Mouse (Mus musculus) intestine, embryonic 14.5 days (tissue): ENCODE data around the gene Lrrc57. TPM values are rescaled to one million over a fixed set of nuclear protein-coding genes. Genes with fewer than 3 reads are reported as not detected.

ENCODE experiments used
- ATAC-seq: fragments of 200-750 bp; cut with Nextera tagmentation; replicated peaks from 2 replicates; pipeline ENCODE4 v1.8.0; 2017; ENCODE audit warnings: low read depth, moderate number of reproducible peaks, moderate TSS enrichment, moderate library complexity; ENCODE audit not compliant: low FRiP score, low TSS enrichment
- DNase-seq: peaks from one replicate; pipeline ENCODE4 v3.0.0-alpha.2; 2018; ENCODE audit warnings: low spot score
- H3K27ac ChIP-seq: fragments of 300-500 bp; sonication (generic); 2 replicates; pipeline ENCODE4 v1.5.1; 2014; ENCODE audit warnings: low read depth, mild to moderate bottlenecking, control low read depth
- H3K27me3 ChIP-seq: fragments of 300-500 bp; sonication (generic); replicated peaks from 2 replicates; pipeline ENCODE4 v1.6.1; 2014; ENCODE audit warnings: low read length, control low read depth; ENCODE audit not compliant: control insufficient read depth, insufficient read depth
- H3K36me3 ChIP-seq: fragments of 300-500 bp; sonication (generic); 2 replicates; pipeline ENCODE4 v1.6.1; 2014; ENCODE audit warnings: low read length, control low read depth; ENCODE audit not compliant: control insufficient read depth, insufficient read depth
- H3K4me1 ChIP-seq: fragments of 300-500 bp; sonication (generic); replicated peaks from 2 replicates; pipeline ENCODE4 v1.6.1; 2014; ENCODE audit warnings: low read length, control low read depth, mixed read lengths; ENCODE audit not compliant: control insufficient read depth, insufficient read depth
- H3K4me2 ChIP-seq: fragments of 300-500 bp; sonication (generic); 2 replicates; pipeline ENCODE4 v1.6.1; 2014; ENCODE audit warnings: low read length
- H3K4me3 ChIP-seq: fragments of 300-500 bp; sonication (generic); 2 replicates; pipeline ENCODE4 v1.5.1; 2014; ENCODE audit warnings: low read depth, low read length, control low read depth, mixed read lengths
- H3K9ac ChIP-seq: fragments of 300-500 bp; sonication (generic); 2 replicates; pipeline ENCODE4 v1.6.1; 2014; ENCODE audit warnings: mild to moderate bottlenecking, low read length
- H3K9me3 ChIP-seq: fragments of 300-500 bp; sonication (generic); 2 replicates; pipeline ENCODE4 v1.6.1; 2016; ENCODE audit warnings: low read length, control low read depth; ENCODE audit not compliant: control insufficient read depth
- WGBS: fragments of 180-500 bp; shearing (Covaris S2); extraction: QIAGEN DNeasy Blood & Tissue Kit; methylation state at CpG from one replicate; pipeline ENCODE4 v1.1.7; 2014; 5-methylcytosine and 5-hydroxymethylcytosine counted together
- polyA plus RNA-seq: library from polyadenylated mRNA; unstranded; fragments of >200 nt; fragmentation: Nextera tagmentation; extraction: Ambion mirVana; gene quantifications from 2 replicates; pipeline ENCODE4 v1.2.1, GENCODE M21; 2014

The Lrrc57 gene
- polyA plus RNA-seq, 1 experiment from 2014 or later = 11.9 TPM

GRCm38 (mm10) chr2:120643836-120644235 is 34.5 kb upstream of the Lrrc57 start:
- ATAC-seq (no peak), DNase-seq (no peak)
- H3K27me3 ChIP-seq = no peaks in the 10 kb centered on the region
- no peak overlapping the region for H3K4me3 ChIP-seq
- H3K9me3 ChIP-seq = no peaks in the 10 kb centered on the region
- no peaks in the 10 kb centered on the region for H3K4me1 ChIP-seq
- H3K36me3 ChIP-seq = no peaks in the 10 kb centered on the region
- no peak overlapping the region for H3K4me2 ChIP-seq
- H3K9ac ChIP-seq = no peak overlapping the region
- WGBS = 69% methylated on average over 7 of the region's 7 CpGs
- no peak overlapping the region for H3K27ac ChIP-seq

- H3K9ac ChIP-seq = no peak overlapping the region
- no peak overlapping the region for H3K27ac ChIP-seq
- H3K4me1 ChIP-seq = no peaks in the 10 kb centered on the region
- H3K9me3 ChIP-seq = no peaks in the 10 kb centered on the region
- H3K4me3 ChIP-seq = no peak overlapping the region
- no peaks in the 10 kb centered on the region for H3K27me3 ChIP-seq
- WGBS = 87% methylated on average over 8 of the region's 8 CpGs
- H3K36me3 ChIP-seq = no peaks in the 10 kb centered on the region
- no peak overlapping the region for H3K4me2 ChIP-seq
- no peak for ATAC-seq
- no peak for DNase-seq
Measured at GRCm38 (mm10) chr2:120640835-120641234, 31.5 kb upstream of the Lrrc57 start.

GRCm38 (mm10) chr2:120631957-120632356 is 22.6 kb upstream of the Lrrc57 start:
- Histone ChIP-seq H3K36me3 (0 out of 2 replicates have a peak, but pooled peaks cover 7% of the 10 kb centered on the region), H3K4me3 (no peak overlapping the region), H3K9me3 (no peaks in the 10 kb centered on the region), H3K27me3 (no peaks in the 10 kb centered on the region), H3K4me2 (no peak overlapping the region), H3K4me1 (no peaks in the 10 kb centered on the region), H3K27ac (no peak overlapping the region), H3K9ac (no peak overlapping the region)
- WGBS = 84% methylated on average over 4 of the region's 4 CpGs
- no peak for ATAC-seq
- no peak for DNase-seq

GRCm38 (mm10) chr2:120631521-120631920 is 22.2 kb upstream of the Lrrc57 start:
- no peak for ATAC-seq
- H3K4me2 ChIP-seq = no peak overlapping the region

GRCm38 (mm10) chr2:120630655-120631054 is 21.3 kb upstream of the Lrrc57 start:
- Histone ChIP-seq H3K4me3 (no peak overlapping the region), H3K36me3 (0 out of 2 replicates have a peak, but pooled peaks cover 7% of the 10 kb centered on the region)

More at GRCm38 (mm10) chr2:120631521-120631920, 22.2 kb upstream of the Lrrc57 start:
- no peaks in the 10 kb centered on the region for H3K9me3 ChIP-seq
- no peaks in the 10 kb centered on the region for H3K27me3 ChIP-seq
- H3K4me1 ChIP-seq = no peaks in the 10 kb centered on the region
- no peak for DNase-seq
- 73% methylated on average over 2 of the region's 2 CpGs for WGBS
- no peak overlapping the region for H3K4me3 ChIP-seq
- H3K27ac ChIP-seq = no peak overlapping the region
- H3K36me3 ChIP-seq = 0 out of 2 replicates have a peak, but pooled peaks cover 7% of the 10 kb centered on the region
- no peak overlapping the region for H3K9ac ChIP-seq

GRCm38 (mm10) chr2:120630246-120630645 is 20.9 kb upstream of the Lrrc57 start:
- H3K4me2 ChIP-seq = no peak overlapping the region
- no peak overlapping the region for H3K4me3 ChIP-seq
- H3K27ac ChIP-seq = no peak overlapping the region
- no peak overlapping the region for H3K9ac ChIP-seq
- DNase-seq (no peak), ATAC-seq (no peak)
- H3K36me3 ChIP-seq = 0 out of 2 replicates have a peak, but pooled peaks cover 7% of the 10 kb centered on the region
- H3K4me1 ChIP-seq = no peaks in the 10 kb centered on the region
- H3K27me3 ChIP-seq = no peaks in the 10 kb centered on the region
- H3K9me3 ChIP-seq = no peaks in the 10 kb centered on the region
- WGBS = 81% methylated on average over 2 of the region's 2 CpGs

More at GRCm38 (mm10) chr2:120630655-120631054, 21.3 kb upstream of the Lrrc57 start:
- H3K27me3 ChIP-seq = no peaks in the 10 kb centered on the region
- 70% methylated on average over 2 of the region's 2 CpGs for WGBS
- no peak for ATAC-seq
- H3K4me1 ChIP-seq = no peaks in the 10 kb centered on the region
- H3K27ac ChIP-seq = no peak overlapping the region
- no peaks in the 10 kb centered on the region for H3K9me3 ChIP-seq
- H3K9ac ChIP-seq = no peak overlapping the region
- no peak overlapping the region for H3K4me2 ChIP-seq
- no peak for DNase-seq

GRCm38 (mm10) chr2:120628886-120629735 is 19.8 kb upstream of the Lrrc57 start, which contains the start of gene Stard9:
TSS of gene Stard9 (plus strand) at chr2:120629121.
- Histone ChIP-seq H3K9ac (peak within 1 kb of the TSS; percentile 48), H3K27me3 (no peaks in the 10 kb centered on the region), H3K4me1 (no peaks in the 10 kb centered on the region), H3K4me2 (peak within 1 kb of the TSS; percentile 61), H3K27ac (peak within 1 kb of the TSS; percentile 52; the same call in 1 of the 2 replicates), H3K4me3 (peak within 1 kb of the TSS; percentile 50), H3K36me3 (no peaks in the 10 kb centered on the region), H3K9me3 (no peaks in the 10 kb centered on the region)
- peak; percentile 93 for DNase-seq
- ATAC-seq = peak; percentile 100
- 3% methylated on average over 36 of the region's 36 CpGs for WGBS

GRCm38 (mm10) chr2:120628076-120628865 is 19.0 kb upstream of the Lrrc57 start:
- H3K4me2 ChIP-seq = peak overlapping the region; percentile 55
- H3K9me3 ChIP-seq = no peaks in the 10 kb centered on the region
- no peaks in the 10 kb centered on the region for H3K27me3 ChIP-seq
- peak overlapping the region; percentile 50 for H3K4me3 ChIP-seq
- WGBS = 30% methylated on average over 10 of the region's 10 CpGs
- H3K36me3 ChIP-seq = no peaks in the 10 kb centered on the region
- DNase-seq = peak; percentile 54
- peak overlapping the region; percentile 52; the same call in 1 of the 2 replicates for H3K27ac ChIP-seq
- no peaks in the 10 kb centered on the region for H3K4me1 ChIP-seq
- peak; percentile 30; the same call in 1 of the 2 replicates for ATAC-seq
- H3K9ac ChIP-seq = peak overlapping the region; percentile 45
